Mouse (Mus musculus) bone marrow, adult 2 months (tissue): ENCODE measurements around the gene Cyp2d10. TPM values are rescaled to one million over a fixed set of nuclear protein-coding genes. Genes with fewer than 3 reads are reported as not detected.
"Not testable (repeated sequence)": the region's sequence is repeated elsewhere in the genome, so short reads cannot be mapped to it uniquely, and the experiment has no call there.

Experiments
- H3K27ac ChIP-seq: fragments of 200-500 bp; 2 replicates; pipeline ENCODE4 v1.5.1; 2012; ENCODE audit warnings: low read depth, mild to moderate bottlenecking, control low read depth, inconsistent platforms, low read length; ENCODE audit not compliant: control insufficient read depth, poor library complexity, insufficient read depth
- H3K4me1 ChIP-seq: fragments of 200-500 bp; 2 replicates; pipeline ENCODE4 v1.6.1; 2011; ENCODE audit warnings: low read length; ENCODE audit not compliant: control insufficient read depth, insufficient read depth
- H3K4me3 ChIP-seq: fragments of 200-500 bp; replicated peaks from 2 replicates; pipeline ENCODE3; 2011; ENCODE audit warnings: mild to moderate bottlenecking, low read depth, low read length, control low read depth; ENCODE audit not compliant: control insufficient read depth
- CTCF ChIP-seq: fragments of 200-500 bp; IDR thresholded peaks from 2 replicates; pipeline ENCODE4 v1.5.1; 2011; ENCODE audit warnings: low read length, control low read depth; ENCODE audit not compliant: control insufficient read depth, insufficient read depth
- POLR2A ChIP-seq: fragments of 200-500 bp; IDR thresholded peaks from 2 replicates; pipeline ENCODE4 v1.6.1; 2011; ENCODE audit warnings: low read depth, mild to moderate bottlenecking, control low read depth, low read length, borderline replicate concordance; ENCODE audit not compliant: control insufficient read depth
- WGBS: fragments of 180-500 bp; shearing (Covaris S2); methylation state at CpG from one replicate; pipeline ENCODE4 v1.1.7; 2018; 5-methylcytosine and 5-hydroxymethylcytosine counted together
- polyA plus RNA-seq: library from polyadenylated mRNA; stranded (reverse); fragments of >200 nt; gene quantifications from 2 replicates; pipeline ENCODE4 v1.2.4, GENCODE M21; 2011; ENCODE audit warnings: low replicate concordance; ENCODE audit not compliant: missing spikeins, insufficient read depth, insufficient read length

Cyp2d10 gene
- polyA plus RNA-seq, 1 experiment = 1.4 TPM

DNA sequence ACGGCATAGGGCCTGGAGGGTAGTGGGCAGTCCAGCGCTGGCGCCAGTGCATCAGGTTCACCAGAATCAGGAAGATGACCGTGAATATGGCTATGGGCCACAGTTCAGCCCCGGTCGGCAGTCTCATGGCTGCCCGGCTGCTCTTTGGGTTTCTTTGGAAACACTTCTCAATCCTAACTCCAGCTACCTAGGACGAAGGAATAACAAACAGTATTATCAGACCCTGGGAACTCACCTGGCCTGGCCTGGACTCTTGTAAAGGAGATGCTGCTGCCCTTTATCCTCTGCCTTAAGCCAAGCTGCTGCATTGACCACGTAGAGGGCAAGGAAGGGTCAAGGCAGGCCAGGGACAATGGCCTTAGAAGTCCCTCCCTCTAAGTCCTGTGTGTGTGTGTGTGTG, 31.1 kb downstream of the Cyp2d10 start:
- no peaks in the 10 kb centered on the region; the same call in 1 of the 2 replicates for H3K4me1 ChIP-seq
- 87% methylated on average over 9 of the region's 9 CpGs for WGBS
- no peak overlapping the region for H3K4me3 ChIP-seq
- TF ChIP-seq CTCF (no peak), POLR2A (no peak)
- H3K27ac ChIP-seq = no peak overlapping the region

GRCm38 (mm10) chr15:82374437-82374836, 32.6 kb downstream of the Cyp2d10 start:
- H3K27ac ChIP-seq = no peak overlapping the region
- WGBS = 90% methylated on average over 5 of the region's 5 CpGs
- H3K4me1 ChIP-seq = no peaks in the 10 kb centered on the region; the same call in 1 of the 2 replicates
- TF ChIP-seq POLR2A (no peak), CTCF (no peak)
- no peak overlapping the region for H3K4me3 ChIP-seq

- H3K4me1 ChIP-seq = no peaks in the 10 kb centered on the region; the same call in 1 of the 2 replicates
- 73% methylated on average over 5 of the region's 5 CpGs for WGBS
- TF ChIP-seq POLR2A (no peak), CTCF (no peak)
- H3K4me3 ChIP-seq = no peak overlapping the region
- no peak overlapping the region for H3K27ac ChIP-seq
Measured at GRCm38 (mm10) chr15:82372991-82373390, 34.0 kb downstream of the Cyp2d10 start.

- WGBS = 82% methylated on average over 6 of the region's 6 CpGs
- Histone ChIP-seq H3K27ac (no peak overlapping the region), H3K4me1 (no peaks in the 10 kb centered on the region; the same call in 1 of the 2 replicates), H3K4me3 (no peak overlapping the region)
- TF ChIP-seq POLR2A (no peak), CTCF (no peak)
Measured at GRCm38 (mm10) chr15:82372446-82372845, 34.5 kb downstream of the Cyp2d10 start.

DNA sequence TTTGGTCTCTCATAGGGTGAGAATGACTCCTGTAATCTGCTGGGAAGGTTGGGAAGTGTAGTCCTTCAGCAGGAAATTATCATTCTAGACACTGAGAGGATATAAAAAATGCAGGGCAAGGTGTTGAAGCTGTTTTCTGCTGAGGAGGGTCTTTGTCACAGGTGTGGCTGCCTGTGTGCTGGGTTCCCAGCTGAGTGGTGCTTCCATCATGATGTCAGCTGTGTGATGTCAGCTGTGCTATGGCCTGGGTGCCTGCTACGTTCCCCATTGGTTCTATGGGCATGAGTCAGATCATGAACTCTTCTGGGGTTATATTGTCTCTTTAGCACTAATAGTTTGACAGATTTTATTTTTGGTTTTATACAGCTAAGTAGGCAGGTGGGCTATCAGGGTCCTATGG, 38.1 kb downstream of the Cyp2d10 start:
- TF ChIP-seq CTCF (no peak), POLR2A (no peak)
- no peak overlapping the region for H3K27ac ChIP-seq
- 68% methylated on average over 1 of the region's 1 CpGs for WGBS
- no peaks in the 10 kb centered on the region; the same call in 1 of the 2 replicates for H3K4me1 ChIP-seq
- no peak overlapping the region for H3K4me3 ChIP-seq

GRCm38 (mm10) chr15:82368146-82368545, 38.8 kb downstream of the Cyp2d10 start:
- H3K4me1 ChIP-seq = no peaks in the 10 kb centered on the region; the same call in 1 of the 2 replicates
- WGBS = 79% methylated on average over 4 of the region's 4 CpGs
- no peak overlapping the region for H3K27ac ChIP-seq
- TF ChIP-seq POLR2A (no peak), CTCF (no peak)
- H3K4me3 ChIP-seq = no peak overlapping the region

- H3K27ac ChIP-seq, H3K4me1 ChIP-seq, H3K4me3 ChIP-seq: not testable (repeated sequence)
- WGBS = 2% methylated on average over 7 of the region's 9 CpGs
Measured at GRCm38 (mm10) chr15:82364561-82364960, 42.4 kb downstream of the Cyp2d10 start.

DNA sequence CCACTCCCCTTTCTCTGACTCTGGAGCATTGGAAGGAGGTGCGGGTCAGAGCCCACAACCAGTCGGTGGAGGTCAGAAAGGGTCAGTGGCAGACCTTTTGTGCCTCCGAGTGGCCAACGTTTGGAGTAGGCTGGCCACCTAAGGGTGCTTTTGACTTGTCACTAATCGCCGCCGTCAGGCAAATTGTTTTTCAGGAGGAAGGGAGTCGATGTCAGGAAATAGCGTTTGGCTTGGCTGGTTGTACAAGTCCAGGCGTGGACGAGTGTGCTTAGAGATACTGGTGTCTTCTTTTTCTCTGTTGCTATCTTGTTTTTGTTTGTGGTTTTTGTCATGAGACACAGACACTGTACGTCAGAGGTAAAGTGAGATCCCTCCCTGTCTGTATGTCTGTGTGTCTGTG, 43.2 kb downstream of the Cyp2d10 start:
- not testable (repeated sequence) for H3K4me3 ChIP-seq, H3K27ac ChIP-seq, H3K4me1 ChIP-seq
- 40% methylated on average over 9 of the region's 12 CpGs for WGBS

- Histone ChIP-seq H3K4me1 (no peaks in the 10 kb centered on the region), H3K4me3 (no peak overlapping the region), H3K27ac (no peak overlapping the region)
- WGBS = 74% methylated on average over 4 of the region's 4 CpGs
- TF ChIP-seq POLR2A = no peak
- TF ChIP-seq CTCF = no peak
Measured at GRCm38 (mm10) chr15:82362234-82362633, 44.8 kb downstream of the Cyp2d10 start.
